Mouse (Mus musculus) ES-CJ7 (cell line): ENCODE results near the gene Apol6.

Experiments used
- DNase-seq: peaks from one replicate; pipeline ENCODE4 v3.0.0; 2011; ENCODE audit warnings: low read depth, low spot score

Gene Apol6

DNA sequence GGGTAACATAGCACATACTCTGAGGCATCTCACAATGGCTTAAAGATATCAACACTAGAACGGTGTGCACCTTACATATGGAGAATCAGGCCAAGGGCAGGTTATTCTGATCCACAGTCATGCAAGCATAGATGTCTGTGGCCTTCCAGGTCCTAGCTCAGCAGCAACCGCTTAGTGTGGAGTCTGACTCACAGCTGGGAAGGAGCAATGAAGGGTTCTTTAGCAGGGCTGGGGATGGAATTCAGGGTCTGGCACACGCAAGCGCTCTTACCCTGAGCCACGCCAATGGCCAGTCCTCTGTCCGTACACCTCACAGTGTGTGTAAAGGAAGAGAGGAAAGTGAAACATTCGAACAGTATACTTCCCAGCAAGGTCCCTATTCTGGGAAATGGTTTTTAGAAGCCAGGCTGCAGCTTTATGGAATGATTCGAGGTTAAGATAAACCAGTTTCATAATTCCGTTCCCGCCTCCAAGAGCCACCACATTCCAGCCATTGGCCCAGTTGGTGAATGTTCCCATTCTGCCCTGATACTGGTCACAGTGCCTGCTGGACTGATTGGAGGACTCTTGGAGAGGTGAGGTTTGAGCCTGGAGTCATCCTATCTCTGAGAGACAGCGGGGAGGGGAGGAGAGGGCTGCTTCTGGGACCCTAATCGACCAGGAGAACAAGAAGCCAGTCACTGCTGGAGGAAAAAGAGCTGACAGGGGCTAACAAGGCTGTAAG, at the start of gene Apol6:
Gene Apol6 (plus strand): TSS at position 133 of the 724 bp plus-strand sequence.
- DNase-seq, result no peak

DNA sequence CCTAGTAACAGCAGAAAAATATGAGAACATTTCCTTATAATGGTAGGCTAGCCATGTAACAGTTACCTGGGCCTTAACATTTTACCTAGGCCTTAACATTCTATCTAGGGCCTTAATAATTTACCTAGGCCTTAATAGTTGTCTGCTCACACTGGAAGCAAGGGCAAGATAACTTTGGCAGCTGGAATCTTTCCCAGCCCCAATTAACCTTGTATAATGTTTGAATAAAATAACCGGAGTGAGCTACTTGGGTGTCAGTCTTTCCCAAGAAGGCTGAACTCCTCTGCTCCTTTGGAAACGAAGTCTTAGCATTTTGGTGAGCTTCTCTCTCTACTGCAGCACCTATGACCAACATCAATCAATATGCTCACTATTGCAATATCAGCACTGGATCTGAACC, 46.5 kb upstream of the Apol6 start:
- no peak for DNase-seq

GRCm38 (mm10) chr15:76998878-76999588, 45.5 kb upstream of the Apol6 start:
- DNase-seq, result no peak

DNA sequence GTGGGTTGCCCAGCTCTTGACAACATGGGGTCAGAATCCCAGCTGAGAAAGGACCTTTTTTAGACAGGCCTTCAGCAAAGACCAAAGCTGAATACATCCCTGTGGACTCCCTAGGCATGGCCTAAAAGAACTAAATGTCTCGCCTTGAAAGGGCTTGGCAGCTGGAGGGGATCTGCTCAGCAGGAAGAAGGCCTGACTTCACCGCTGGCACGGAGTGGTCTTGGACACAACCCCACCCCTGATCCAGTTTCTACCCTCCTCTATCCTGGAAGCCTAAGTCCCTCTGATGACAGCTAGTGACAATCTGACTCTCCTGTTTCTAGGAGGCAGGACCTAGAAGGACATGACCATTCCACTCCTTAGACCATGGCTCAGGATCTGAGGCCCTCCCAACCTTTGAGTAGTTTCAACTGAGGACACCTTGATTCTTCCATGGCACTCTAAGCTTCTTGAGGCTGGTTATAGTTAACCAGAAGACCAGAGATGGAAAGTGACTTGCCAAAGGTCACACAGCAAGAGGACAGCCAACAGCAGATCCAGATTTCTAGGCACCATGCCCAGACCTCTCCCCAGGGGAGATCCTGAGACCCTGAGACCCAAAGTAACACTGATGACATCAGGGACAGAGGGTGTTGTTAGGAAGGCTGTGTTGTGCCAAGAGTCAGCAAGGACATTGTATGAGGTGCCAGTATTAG, 41.2 kb upstream of the Apol6 start:
- no peak for DNase-seq

- DNase-seq, result peak; percentile 75
These were observed 40.7 kb upstream of the Apol6 start for GRCm38 (mm10) chr15:77003868-77004215.

GRCm38 (mm10) chr15:77008851-77009250, 35.7 kb upstream of the Apol6 start:
- DNase-seq, result no peak

DNA sequence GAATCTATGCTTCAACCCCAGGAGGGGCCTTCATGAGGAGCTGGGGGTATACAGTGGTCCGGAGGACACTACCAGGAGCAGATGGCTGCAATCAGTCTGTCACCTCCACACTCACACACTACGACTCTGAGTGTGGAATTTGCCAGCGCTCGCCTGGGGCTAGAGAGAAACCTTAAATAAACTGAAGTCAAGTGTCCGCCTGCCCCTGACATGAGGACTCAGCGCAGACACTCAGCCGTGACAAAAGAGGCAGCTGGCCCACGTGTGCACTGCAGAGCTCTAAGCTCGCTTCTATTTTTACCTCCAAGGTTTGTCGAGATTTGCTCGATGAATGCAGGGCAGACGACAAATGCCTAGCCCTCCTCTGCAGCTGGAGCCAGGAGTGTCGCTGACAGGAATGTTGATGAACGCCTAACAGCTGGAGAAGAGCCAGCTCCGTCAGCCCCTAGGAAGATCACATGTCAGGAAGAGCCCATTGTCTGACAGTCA, 30.7 kb upstream of the Apol6 start:
- DNase-seq, result no peak

- no peak for DNase-seq
These were observed 30.1 kb upstream of the Apol6 start for GRCm38 (mm10) chr15:77014431-77014830.

- no peak for DNase-seq
These were observed 29.5 kb upstream of the Apol6 start for GRCm38 (mm10) chr15:77014985-77015384.

DNA sequence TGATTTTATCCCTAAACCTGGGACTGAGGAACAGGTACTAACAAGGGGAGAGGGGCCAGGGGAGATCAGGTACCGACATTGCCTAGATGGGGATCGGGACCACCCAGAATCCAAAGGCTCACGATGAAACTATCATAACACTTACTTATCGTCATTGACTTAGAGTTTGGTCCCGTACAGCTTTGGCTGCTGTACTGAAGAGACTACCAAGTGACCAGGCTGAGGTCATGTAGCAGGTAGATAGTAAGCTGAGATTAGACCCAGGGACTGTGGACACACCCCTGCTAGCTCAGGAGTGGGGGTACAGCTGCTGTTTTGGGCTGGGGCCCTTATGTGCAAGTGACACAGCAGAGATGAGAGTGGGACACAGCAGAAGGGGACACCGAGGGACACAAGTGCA, 28.0 kb upstream of the Apol6 start:
- DNase-seq, result no peak

GRCm38 (mm10) chr15:77017897-77018296, 26.6 kb upstream of the Apol6 start:
- DNase-seq, result no peak

DNA sequence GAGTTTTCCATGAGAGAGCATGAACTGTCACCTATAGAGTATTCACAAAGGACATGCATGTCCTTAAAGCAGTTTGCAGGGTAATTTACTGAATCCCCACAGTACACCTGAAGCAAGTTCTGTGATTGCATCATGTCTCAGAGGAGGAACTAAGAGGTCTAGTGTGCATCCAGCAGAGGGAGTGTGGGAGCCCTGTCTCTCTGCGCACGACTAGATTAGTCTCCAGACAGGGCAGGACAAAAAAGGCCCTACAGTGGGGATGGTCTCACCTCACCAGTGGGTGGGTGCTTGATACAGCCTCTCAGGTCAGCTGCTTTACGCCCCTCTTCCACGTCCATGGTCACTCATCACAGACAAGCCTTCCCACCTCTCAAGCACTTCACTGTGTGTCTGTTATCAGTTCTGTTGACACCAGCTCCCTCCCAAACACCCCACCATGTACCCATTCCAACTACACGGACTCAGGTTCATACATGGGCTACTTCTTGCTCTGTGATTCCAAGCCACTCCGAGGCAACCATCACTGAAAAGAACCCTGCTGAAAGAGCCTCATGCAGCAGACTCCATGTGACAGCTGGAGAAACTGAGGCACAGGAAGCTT, 25.7 kb upstream of the Apol6 start:
- peak; percentile 77 for DNase-seq

DNA sequence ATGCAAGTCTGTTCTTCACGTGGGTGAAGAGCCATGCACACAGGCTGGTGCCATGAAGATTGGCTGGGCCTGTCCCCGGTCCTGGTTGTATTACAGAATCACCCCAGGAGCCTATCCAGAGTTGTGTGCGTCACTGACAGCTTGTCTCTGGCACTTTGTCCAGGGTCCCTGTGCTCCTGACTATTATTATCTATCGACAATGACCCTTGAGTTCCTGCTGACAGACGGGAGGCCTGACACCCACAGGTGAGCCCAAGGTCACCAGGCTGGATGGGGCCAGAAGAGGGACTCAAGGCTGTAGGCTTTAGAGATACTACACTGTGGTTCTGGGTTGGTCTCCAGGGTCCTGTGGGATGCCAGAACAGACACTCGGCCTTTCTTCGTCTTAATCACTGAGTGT, 25.0 kb upstream of the Apol6 start:
- no peak for DNase-seq

- no peak for DNase-seq
These were observed 24.4 kb upstream of the Apol6 start for GRCm38 (mm10) chr15:77020136-77020535.

DNA sequence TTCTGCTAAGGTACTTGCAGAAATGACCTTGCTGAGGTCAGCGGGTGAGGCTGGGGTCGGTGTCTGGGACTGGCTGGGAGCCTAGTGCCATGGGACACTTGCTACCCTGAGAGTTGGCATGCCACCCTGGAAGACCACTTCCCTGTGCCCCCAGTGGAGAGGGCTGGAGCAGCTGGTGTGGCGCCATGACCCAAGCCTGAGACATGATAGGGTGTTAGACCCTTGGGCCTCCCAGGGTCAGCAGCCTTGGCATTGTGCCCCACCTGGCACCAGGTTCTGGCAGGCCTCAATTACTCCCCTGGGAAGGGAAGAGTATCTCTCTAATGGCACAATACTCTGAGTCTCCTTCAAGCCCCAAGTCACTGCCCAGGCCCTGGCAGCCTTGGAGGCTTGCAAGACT, 23.5 kb upstream of the Apol6 start:
- no peak for DNase-seq

GRCm38 (mm10) chr15:77021851-77022250, 22.7 kb upstream of the Apol6 start:
- no peak for DNase-seq

GRCm38 (mm10) chr15:77022401-77022957, 22.1 kb upstream of the Apol6 start:
- DNase-seq, result no peak

DNA sequence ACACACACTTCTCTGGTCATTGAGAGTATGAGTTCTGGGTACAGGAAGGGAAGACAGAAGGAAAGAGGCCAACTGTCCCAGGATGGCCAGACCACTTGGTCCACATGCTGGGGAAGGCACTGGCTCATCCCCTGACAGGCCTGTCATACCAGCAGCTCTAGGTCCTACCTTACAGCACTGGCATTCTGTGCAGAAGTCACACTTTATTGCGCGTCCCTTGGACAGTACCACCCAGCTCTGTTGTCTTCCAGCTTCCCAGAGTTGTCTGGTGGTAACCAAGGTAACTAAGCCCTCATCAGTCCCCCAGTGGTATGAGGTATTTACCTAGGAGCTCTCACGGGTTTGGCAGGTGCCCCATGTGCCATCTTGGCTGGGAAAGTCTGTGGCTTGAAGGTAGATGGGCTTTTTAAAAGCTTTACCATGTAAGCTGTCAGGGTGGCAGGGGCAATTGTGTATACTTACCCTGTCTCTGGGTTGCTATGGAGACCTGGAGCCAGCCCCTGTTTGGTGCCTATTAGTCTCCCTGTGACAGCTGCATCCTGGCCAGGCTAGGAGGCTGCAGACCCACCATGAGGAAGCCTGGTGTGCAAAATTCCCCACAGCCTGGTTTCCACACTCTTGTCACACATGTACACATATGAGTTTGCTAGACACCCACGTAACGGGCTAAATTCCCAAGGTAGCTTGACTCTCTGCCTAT, 18.5 kb upstream of the Apol6 start:
- no peak for DNase-seq

DNA sequence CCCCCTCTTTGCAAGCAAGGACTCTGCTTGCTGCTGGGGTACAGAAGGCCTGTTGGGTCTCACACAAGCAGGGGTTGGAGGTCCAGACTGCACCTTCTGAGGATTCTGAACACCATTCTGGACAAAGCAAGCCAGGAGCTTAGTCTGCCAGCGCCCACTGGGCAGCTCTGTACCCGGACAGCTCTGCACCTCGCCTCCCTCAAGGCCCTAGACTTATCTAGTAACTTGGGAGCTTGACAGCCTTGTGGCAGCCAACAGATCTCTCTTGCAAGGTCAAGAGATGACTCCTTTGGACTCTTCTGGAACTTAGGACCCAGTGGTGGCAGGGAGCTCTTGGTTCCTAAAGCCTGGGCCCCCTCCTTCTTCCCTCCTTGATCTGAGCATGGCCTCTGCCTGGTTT, 17.4 kb upstream of the Apol6 start:
- no peak for DNase-seq

DNA sequence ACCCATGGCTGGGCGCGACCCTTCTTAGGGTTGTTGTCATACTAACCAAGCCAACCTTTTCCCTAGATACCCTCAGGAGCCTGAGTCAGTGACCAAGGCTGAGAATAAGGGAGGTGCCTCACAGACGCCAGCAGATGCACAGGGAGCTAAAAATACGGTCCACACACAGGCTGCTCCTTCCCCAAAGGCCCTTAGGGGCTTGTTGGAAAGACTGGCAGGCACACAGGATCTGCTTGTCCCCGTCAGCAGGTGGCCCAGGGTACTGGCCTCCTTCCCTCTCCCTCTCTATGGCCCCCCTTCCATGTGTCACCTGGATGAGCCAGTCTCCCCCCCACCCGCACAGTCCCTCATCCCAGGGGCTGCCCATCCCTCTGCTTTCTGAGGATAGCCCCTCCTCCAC, 16.9 kb upstream of the Apol6 start:
- DNase-seq, result no peak

DNA sequence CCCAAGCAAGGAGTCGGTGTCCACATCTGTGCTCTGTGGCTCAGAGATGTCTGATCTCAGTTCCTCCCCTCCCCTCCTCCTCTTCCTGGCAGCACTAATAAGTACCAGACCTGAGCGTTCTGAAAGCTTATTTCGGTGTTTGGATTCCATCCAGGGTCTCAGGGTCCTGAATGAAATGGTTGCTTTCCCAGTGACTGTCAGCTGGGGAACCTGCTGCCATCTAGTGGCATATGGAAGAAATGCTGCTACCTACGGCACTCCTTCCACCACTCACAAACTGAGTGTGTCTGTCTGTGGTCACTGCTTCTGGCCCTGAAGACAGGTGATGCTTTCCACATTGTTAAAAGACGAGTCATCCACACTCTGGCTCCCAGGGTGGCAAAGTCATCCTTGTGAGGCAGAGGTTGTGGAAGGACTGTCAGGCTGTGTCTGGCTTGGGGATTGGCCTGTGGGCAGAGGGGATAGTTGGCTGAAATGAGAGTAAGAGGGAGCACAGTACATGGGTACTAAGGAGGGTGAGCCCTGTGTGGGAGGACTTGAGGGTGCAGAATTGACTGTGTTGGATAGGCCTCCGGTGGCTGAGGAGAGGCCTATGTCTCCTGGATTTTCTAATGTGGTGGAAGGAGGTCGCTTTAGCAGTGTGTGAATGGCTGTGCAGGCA, 15.1 kb upstream of the Apol6 start:
- peak; percentile 77 for DNase-seq
